Mouse (Mus musculus) forebrain, embryonic 11.5 days (tissue): ENCODE results near the gene Vldlr. TPM values are rescaled to one million over a fixed set of nuclear protein-coding genes. Genes with fewer than 3 reads are reported as not detected.

Source experiments
- ATAC-seq: fragments of 200-750 bp; cut with Nextera tagmentation; replicated peaks from 2 replicates; pipeline ENCODE4 v1.8.0; 2017; ENCODE audit warnings: moderate TSS enrichment; ENCODE audit not compliant: low FRiP score
- DNase-seq: peaks from one replicate; pipeline ENCODE4 v3.0.0-alpha.2; 2017; ENCODE audit warnings: low spot score
- H3K27ac ChIP-seq: fragments of 300-500 bp; sonication (generic); 2 replicates; pipeline ENCODE4 v1.5.1; 2014; ENCODE audit warnings: low read depth, low read length
- H3K27me3 ChIP-seq: fragments of 300-500 bp; sonication (generic); 2 replicates; pipeline ENCODE4 v1.6.1; 2014; ENCODE audit warnings: mild to moderate bottlenecking, low read length, mixed read lengths; ENCODE audit not compliant: control insufficient read depth, insufficient read depth
- H3K36me3 ChIP-seq: fragments of 300-500 bp; sonication (generic); 2 replicates; pipeline ENCODE4 v1.6.1; 2014; ENCODE audit warnings: mild to moderate bottlenecking, low read length, moderate library complexity, mixed read lengths; ENCODE audit not compliant: control insufficient read depth, insufficient read depth
- H3K4me1 ChIP-seq: fragments of 300-500 bp; sonication (generic); replicated peaks from 2 replicates; pipeline ENCODE4 v1.6.1; 2014; ENCODE audit warnings: low read length, mixed read lengths; ENCODE audit not compliant: control insufficient read depth, insufficient read depth
- H3K4me2 ChIP-seq: fragments of 300-500 bp; sonication (generic); 2 replicates; pipeline ENCODE4 v1.6.1; 2014; ENCODE audit warnings: low read depth, mild to moderate bottlenecking, low read length, moderate library complexity, mixed read lengths; ENCODE audit not compliant: severe bottlenecking
- H3K4me3 ChIP-seq: fragments of 300-500 bp; sonication (generic); 2 replicates; pipeline ENCODE4 v1.5.1; 2014; ENCODE audit warnings: low read depth, low read length
- H3K9ac ChIP-seq: fragments of 300-500 bp; sonication (generic); 2 replicates; pipeline ENCODE4 v1.6.1; 2014; ENCODE audit warnings: low read length
- H3K9me3 ChIP-seq: fragments of 300-500 bp; sonication (generic); 2 replicates; pipeline ENCODE4 v1.6.1; 2016; ENCODE audit warnings: low read length, mixed read lengths; ENCODE audit not compliant: control insufficient read depth
- WGBS: fragments of 180-500 bp; shearing (Covaris S2); extraction: QIAGEN DNeasy Blood & Tissue Kit; methylation state at CpG from one replicate; pipeline ENCODE4 v1.1.7; 2014; 5-methylcytosine and 5-hydroxymethylcytosine counted together
- polyA plus RNA-seq: library from polyadenylated mRNA; unstranded; fragments of >200 nt; fragmentation: Nextera tagmentation; extraction: Ambion mirVana; gene quantifications from 2 replicates; pipeline ENCODE4 v1.2.1, GENCODE M21; 2014

The Vldlr gene
- polyA plus RNA-seq, 1 experiment from 2014 or later, result 10.6 TPM

DNA sequence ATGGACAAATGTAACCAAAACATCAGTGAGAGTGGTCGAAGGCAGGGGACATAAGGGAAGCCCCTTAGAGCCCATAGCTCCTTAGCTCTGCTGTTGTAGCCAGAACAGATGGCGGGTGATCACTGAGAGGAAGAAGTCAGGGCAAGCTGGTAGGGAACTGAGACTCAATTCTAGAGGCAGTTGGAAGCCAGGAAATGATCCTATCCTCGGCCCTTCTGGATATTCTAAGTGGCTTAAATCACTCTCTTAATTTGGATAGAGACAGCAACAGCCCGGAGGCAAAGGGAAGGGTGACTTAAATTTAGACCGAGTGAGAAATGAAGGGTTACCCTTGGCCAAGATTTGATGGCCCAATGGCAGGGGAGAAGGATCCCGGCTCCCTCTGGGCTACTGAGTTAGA lies 6.8 kb downstream of the Vldlr start:
- Histone ChIP-seq H3K4me1 (peaks cover 6% of the 10 kb centered on the region; the same call in 1 of the 2 replicates), H3K4me2 (no peak overlapping the region), H3K9ac (no peak overlapping the region), H3K27ac (no peak overlapping the region), H3K36me3 (no peaks in the 10 kb centered on the region), H3K9me3 (no peaks in the 10 kb centered on the region), H3K27me3 (no peaks in the 10 kb centered on the region), H3K4me3 (no peak overlapping the region)
- 81% methylated on average over 6 of the region's 6 CpGs for WGBS
- no peak for ATAC-seq
- no peak for DNase-seq

- DNase-seq, result no peak
- H3K27me3 ChIP-seq, result no peaks in the 10 kb centered on the region
- ATAC-seq, result no peak
- H3K4me3 ChIP-seq, result no peak overlapping the region
- no peak overlapping the region for H3K27ac ChIP-seq
- no peaks in the 10 kb centered on the region for H3K36me3 ChIP-seq
- H3K4me1 ChIP-seq, result no peaks in the 10 kb centered on the region; the same call in 1 of the 2 replicates
- no peaks in the 10 kb centered on the region for H3K9me3 ChIP-seq
- WGBS, result 64% methylated on average over 1 of the region's 1 CpGs
- no peak overlapping the region for H3K9ac ChIP-seq
- no peak overlapping the region for H3K4me2 ChIP-seq
These were observed 8.1 kb downstream of the Vldlr start for GRCm38 (mm10) chr19:27224356-27224755.

DNA sequence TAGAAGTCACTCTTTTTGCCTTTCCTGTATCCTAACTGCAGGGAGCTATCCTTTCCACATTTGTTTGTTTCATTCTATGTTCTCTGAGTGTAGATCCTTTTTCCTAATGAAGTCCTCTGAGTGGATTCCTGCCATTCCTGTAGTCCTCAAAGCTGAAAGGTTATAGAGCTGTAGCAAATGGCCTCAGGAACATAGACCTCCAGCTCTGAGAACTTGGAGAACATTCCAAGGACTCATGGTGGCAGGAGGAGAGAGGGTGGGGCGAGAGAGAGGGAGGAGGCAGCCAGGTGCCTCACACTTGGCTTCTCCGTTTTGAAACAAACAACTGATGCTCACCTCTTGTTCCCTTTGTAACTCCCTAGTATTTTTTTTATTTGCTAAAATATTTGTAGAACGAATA lies 10.3 kb downstream of the Vldlr start:
- no peak overlapping the region for H3K4me2 ChIP-seq
- no peak for ATAC-seq
- DNase-seq, result no peak

GRCm38 (mm10) chr19:27227131-27227530 lies 10.8 kb downstream of the Vldlr start:
- no peaks in the 10 kb centered on the region for H3K36me3 ChIP-seq
- no peak for DNase-seq
- no peak for ATAC-seq
- no peaks in the 10 kb centered on the region for H3K4me1 ChIP-seq
- H3K27me3 ChIP-seq, result no peaks in the 10 kb centered on the region
- no peak overlapping the region for H3K4me3 ChIP-seq
- H3K9ac ChIP-seq, result no peak overlapping the region
- H3K27ac ChIP-seq, result no peak overlapping the region
- H3K4me2 ChIP-seq, result no peak overlapping the region
- WGBS, result 56% methylated on average over 4 of the region's 4 CpGs
- no peaks in the 10 kb centered on the region for H3K9me3 ChIP-seq

More for the DNA sequence above, 10.3 kb downstream of the Vldlr start:
- no peak overlapping the region for H3K27ac ChIP-seq
- no peaks in the 10 kb centered on the region for H3K36me3 ChIP-seq
- H3K9me3 ChIP-seq, result no peaks in the 10 kb centered on the region
- no peak overlapping the region for H3K4me3 ChIP-seq
- H3K9ac ChIP-seq, result no peak overlapping the region
- H3K27me3 ChIP-seq, result no peaks in the 10 kb centered on the region
- H3K4me1 ChIP-seq, result no peaks in the 10 kb centered on the region
- WGBS, result 82% methylated on average over 3 of the region's 3 CpGs

DNA sequence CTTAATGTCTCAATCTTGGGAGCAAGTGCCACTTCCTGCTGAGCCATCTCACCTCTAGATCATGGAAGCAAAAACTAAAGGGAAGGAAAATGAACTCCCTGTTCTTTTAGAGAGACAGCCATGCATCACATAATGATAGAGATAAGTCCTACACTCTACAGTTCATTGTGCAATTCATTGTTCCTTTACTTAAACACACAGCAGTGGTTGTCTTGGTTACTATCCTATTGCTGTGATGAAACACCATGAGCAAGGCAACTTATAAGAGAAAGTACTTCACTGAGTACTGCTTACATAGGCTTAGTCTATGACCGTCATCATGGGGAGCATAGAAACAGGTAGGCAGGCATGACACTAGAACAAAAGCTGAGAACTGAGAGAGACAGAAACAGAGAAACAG lies 12.0 kb downstream of the Vldlr start:
- WGBS, result 91% methylated on average over 1 of the region's 1 CpGs
- Histone ChIP-seq H3K4me3 (no peak overlapping the region), H3K27me3 (no peaks in the 10 kb centered on the region), H3K4me2 (no peak overlapping the region), H3K9ac (no peak overlapping the region), H3K27ac (no peak overlapping the region), H3K36me3 (no peaks in the 10 kb centered on the region), H3K4me1 (no peaks in the 10 kb centered on the region), H3K9me3 (no peaks in the 10 kb centered on the region)
- no peak for ATAC-seq
- no peak for DNase-seq

- Histone ChIP-seq H3K36me3 (peaks cover 5% of the 10 kb centered on the region), H3K27me3 (no peaks in the 10 kb centered on the region), H3K4me3 (no peak overlapping the region), H3K4me1 (no peaks in the 10 kb centered on the region), H3K9me3 (no peaks in the 10 kb centered on the region), H3K4me2 (no peak overlapping the region), H3K27ac (no peak overlapping the region), H3K9ac (no peak overlapping the region)
- ATAC-seq, result no peak
- 88% methylated on average over 2 of the region's 2 CpGs for WGBS
- no peak for DNase-seq
These were observed 17.1 kb downstream of the Vldlr start for GRCm38 (mm10) chr19:27233386-27233785.

GRCm38 (mm10) chr19:27239913-27240312 lies 23.6 kb downstream of the Vldlr start:
- Histone ChIP-seq H3K36me3 (peaks cover 9% of the 10 kb centered on the region), H3K27ac (no peak overlapping the region), H3K4me1 (no peaks in the 10 kb centered on the region), H3K4me2 (no peak overlapping the region), H3K9me3 (no peaks in the 10 kb centered on the region), H3K27me3 (no peaks in the 10 kb centered on the region), H3K9ac (no peak overlapping the region), H3K4me3 (no peak overlapping the region)
- DNase-seq (no peak), ATAC-seq (no peak)
- WGBS, result 91% methylated on average over 4 of the region's 4 CpGs

- H3K9me3 ChIP-seq, result no peaks in the 10 kb centered on the region
- H3K27me3 ChIP-seq, result no peaks in the 10 kb centered on the region
- no peak overlapping the region for H3K27ac ChIP-seq
- H3K4me2 ChIP-seq, result no peak overlapping the region
- H3K36me3 ChIP-seq, result peaks cover 8% of the 10 kb centered on the region
- ATAC-seq, result no peak
- H3K4me3 ChIP-seq, result no peak overlapping the region
- no peaks in the 10 kb centered on the region for H3K4me1 ChIP-seq
- no peak overlapping the region for H3K9ac ChIP-seq
- WGBS, result 90% methylated on average over 4 of the region's 4 CpGs
- DNase-seq, result no peak
These were observed 27.2 kb downstream of the Vldlr start for GRCm38 (mm10) chr19:27243527-27243926.

GRCm38 (mm10) chr19:27254756-27255155 lies 38.5 kb downstream of the Vldlr start:
- no peak overlapping the region for H3K4me2 ChIP-seq
- H3K9ac ChIP-seq, result no peak overlapping the region
- WGBS, result 82% methylated on average over 5 of the region's 5 CpGs
- ATAC-seq (no peak), DNase-seq (no peak)
- H3K36me3 ChIP-seq, result no peaks in the 10 kb centered on the region
- no peaks in the 10 kb centered on the region for H3K27me3 ChIP-seq
- H3K27ac ChIP-seq, result no peak overlapping the region
- no peak overlapping the region for H3K4me3 ChIP-seq
- H3K9me3 ChIP-seq, result no peaks in the 10 kb centered on the region
- no peaks in the 10 kb centered on the region for H3K4me1 ChIP-seq
